Mouse (Mus musculus): ENCODE results near the gene Pdgfc. TPM values are rescaled to one million over a fixed set of nuclear protein-coding genes. Genes with fewer than 3 reads are reported as not detected.

Pdgfc gene
- 3.0 and 3.5 TPM in 2 replicates for total RNA-seq (2014; rRNA removed)
- 2.9 and 3.7 TPM in 2 replicates for polyA plus RNA-seq (2015; fragmentation: Nextera tagmentation; extraction: Ambion mirVana)

- Histone ChIP-seq H3K27ac (ENCODE audit: low read depth, low read length) (peak within 1 kb of the TSS; percentile 60), H3K36me3 (ENCODE audit: insufficient read depth, low read length) (no peaks in the 10 kb centered on the region), H3K9me3 (ENCODE audit: low read length) (no peaks in the 10 kb centered on the region), H3K9ac (replicated peaks; ENCODE audit: low read length, poor library complexity, severe bottlenecking) (peak within 1 kb of the TSS; percentile 71), H3K4me3 (ENCODE audit: low read depth, low read length) (peak within 1 kb of the TSS; percentile 85), H3K4me2 (ENCODE audit: low read depth, low read length, poor library complexity, severe bottlenecking) (peak within 1 kb of the TSS; percentile 78), H3K27me3 (ENCODE audit: insufficient read depth, low read length) (no peaks in the 10 kb centered on the region), H3K4me1 (ENCODE audit: insufficient read depth, low read length) (0 out of 2 replicates have a peak, but pooled peaks cover 6% of the 10 kb centered on the region)
- DNase-seq (ENCODE audit: low spot score): no peak
- WGBS: 1% methylated on average over 13 of the region's 17 CpGs
- peak; percentile 69; the same call in 1 of the 2 replicates for ATAC-seq (ENCODE audit: low FRiP score)
- TF ChIP-seq CTCF (IDR thresholded peaks at IDR 0.05): no peak
Measured at GRCm38 (mm10) chr3:81036151-81036553, at the start of gene Pdgfc. Gene Pdgfc (plus strand): TSS chr3:81036416.

- H3K9ac ChIP-seq (replicated peaks; ENCODE audit: low read length, poor library complexity, severe bottlenecking): no peak overlapping the region
- no peak overlapping the region for H3K4me3 ChIP-seq (ENCODE audit: low read depth, low read length)
- no peak for TF ChIP-seq CTCF (IDR thresholded peaks at IDR 0.05)
- H3K4me2 ChIP-seq (ENCODE audit: low read depth, low read length, poor library complexity, severe bottlenecking): no peak overlapping the region
- H3K36me3 ChIP-seq (ENCODE audit: insufficient read depth, low read length): no peaks in the 10 kb centered on the region
- H3K4me1 ChIP-seq (ENCODE audit: insufficient read depth, low read length): no peaks in the 10 kb centered on the region
- 88% methylated on average over 3 of the region's 3 CpGs for WGBS
- no peaks in the 10 kb centered on the region for H3K9me3 ChIP-seq (ENCODE audit: low read length)
- H3K27me3 ChIP-seq (ENCODE audit: insufficient read depth, low read length): no peaks in the 10 kb centered on the region
- H3K27ac ChIP-seq (ENCODE audit: low read depth, low read length): no peak overlapping the region
- ATAC-seq (ENCODE audit: low FRiP score) (no peak), DNase-seq (ENCODE audit: low spot score) (no peak)
Measured at GRCm38 (mm10) chr3:81009245-81009644, 27.0 kb upstream of the Pdgfc start.

GRCm38 (mm10) chr3:81009899-81010298, 26.3 kb upstream of the Pdgfc start:
- no peak for TF ChIP-seq CTCF (IDR thresholded peaks at IDR 0.05)
- 81% methylated on average over 3 of the region's 3 CpGs for whole genome bisulfite sequencing

GRCm38 (mm10) chr3:81017385-81018051, 18.7 kb upstream of the Pdgfc start:
- no peak for DNase-seq (ENCODE audit: low spot score)
- no peak overlapping the region for H3K4me2 ChIP-seq (ENCODE audit: low read depth, low read length, poor library complexity, severe bottlenecking)
- H3K9me3 ChIP-seq (ENCODE audit: low read length): no peaks in the 10 kb centered on the region
- H3K36me3 ChIP-seq (ENCODE audit: insufficient read depth, low read length): no peaks in the 10 kb centered on the region
- no peaks in the 10 kb centered on the region for H3K4me1 ChIP-seq (ENCODE audit: insufficient read depth, low read length)
- no peak overlapping the region for H3K9ac ChIP-seq (replicated peaks; ENCODE audit: low read length, poor library complexity, severe bottlenecking)
- no peak overlapping the region for H3K4me3 ChIP-seq (ENCODE audit: low read depth, low read length)
- no peak for TF ChIP-seq CTCF (IDR thresholded peaks at IDR 0.05)
- H3K27me3 ChIP-seq (ENCODE audit: insufficient read depth, low read length): no peaks in the 10 kb centered on the region
- 82% methylated on average over 5 of the region's 5 CpGs for WGBS
- H3K27ac ChIP-seq (ENCODE audit: low read depth, low read length): no peak overlapping the region
- no peak for ATAC-seq (ENCODE audit: low FRiP score)

More at GRCm38 (mm10) chr3:81009899-81010298, 26.3 kb upstream of the Pdgfc start:
- H3K9me3 ChIP-seq (ENCODE audit: low read length): no peaks in the 10 kb centered on the region
- ATAC-seq (ENCODE audit: low FRiP score) (no peak), DNase-seq (ENCODE audit: low spot score) (no peak)
- no peak overlapping the region for H3K4me2 ChIP-seq (ENCODE audit: low read depth, low read length, poor library complexity, severe bottlenecking)
- H3K27ac ChIP-seq (ENCODE audit: low read depth, low read length): no peak overlapping the region
- H3K27me3 ChIP-seq (ENCODE audit: insufficient read depth, low read length): no peaks in the 10 kb centered on the region
- H3K9ac ChIP-seq (replicated peaks; ENCODE audit: low read length, poor library complexity, severe bottlenecking): no peak overlapping the region
- no peaks in the 10 kb centered on the region for H3K4me1 ChIP-seq (ENCODE audit: insufficient read depth, low read length)
- H3K36me3 ChIP-seq (ENCODE audit: insufficient read depth, low read length): no peaks in the 10 kb centered on the region
- no peak overlapping the region for H3K4me3 ChIP-seq (ENCODE audit: low read depth, low read length)

GRCm38 (mm10) chr3:81020064-81020463, 16.2 kb upstream of the Pdgfc start:
- peak; percentile 52 for TF ChIP-seq CTCF (IDR thresholded peaks at IDR 0.05)
- no peak for DNase-seq (ENCODE audit: low spot score)

GRCm38 (mm10) chr3:81021783-81022182, 14.4 kb upstream of the Pdgfc start:
- H3K9me3 ChIP-seq (ENCODE audit: low read length): no peaks in the 10 kb centered on the region
- DNase-seq (ENCODE audit: low spot score) (no peak), ATAC-seq (ENCODE audit: low FRiP score) (no peak)
- H3K36me3 ChIP-seq (ENCODE audit: insufficient read depth, low read length): no peaks in the 10 kb centered on the region
- H3K27ac ChIP-seq (ENCODE audit: low read depth, low read length): no peak overlapping the region
- H3K4me2 ChIP-seq (ENCODE audit: low read depth, low read length, poor library complexity, severe bottlenecking): no peak overlapping the region
- no peak overlapping the region for H3K9ac ChIP-seq (replicated peaks; ENCODE audit: low read length, poor library complexity, severe bottlenecking)
- H3K4me3 ChIP-seq (ENCODE audit: low read depth, low read length): no peak overlapping the region
- H3K4me1 ChIP-seq (ENCODE audit: insufficient read depth, low read length): no peaks in the 10 kb centered on the region; the same call in 1 of the 2 replicates
- WGBS: 88% methylated on average over 6 of the region's 6 CpGs
- TF ChIP-seq CTCF (IDR thresholded peaks at IDR 0.05): no peak
- H3K27me3 ChIP-seq (ENCODE audit: insufficient read depth, low read length): no peaks in the 10 kb centered on the region

More at GRCm38 (mm10) chr3:81020064-81020463, 16.2 kb upstream of the Pdgfc start:
- Histone ChIP-seq H3K9me3 (ENCODE audit: low read length) (no peaks in the 10 kb centered on the region), H3K36me3 (ENCODE audit: insufficient read depth, low read length) (no peaks in the 10 kb centered on the region), H3K4me1 (ENCODE audit: insufficient read depth, low read length) (no peaks in the 10 kb centered on the region; the same call in 1 of the 2 replicates), H3K9ac (replicated peaks; ENCODE audit: low read length, poor library complexity, severe bottlenecking) (no peak overlapping the region), H3K4me3 (ENCODE audit: low read depth, low read length) (no peak overlapping the region), H3K27me3 (ENCODE audit: insufficient read depth, low read length) (no peaks in the 10 kb centered on the region), H3K27ac (ENCODE audit: low read depth, low read length) (no peak overlapping the region), H3K4me2 (ENCODE audit: low read depth, low read length, poor library complexity, severe bottlenecking) (no peak overlapping the region)
- WGBS: 45% methylated on average over 1 of the region's 1 CpGs
- ATAC-seq (ENCODE audit: low FRiP score): no peak
